Mouse (Mus musculus) heart, postnatal 36 days (tissue): ENCODE results near the gene Rpap2. TPM values are rescaled to one million over a fixed set of nuclear protein-coding genes. Genes with fewer than 3 reads are reported as not detected.

ENCODE experiments used
- DNase-seq, 2 experiments: peaks; one replicate each; pipeline ENCODE4 v3.0.0; 2021 to 2022
- intact Hi-C: fragments of 180-260 bp; cut with DNase I; formaldehyde crosslinking; loops from one replicate; pipeline ENCODE4 v1.15.1; 2025
- total RNA-seq, 2 experiments: library from RNA; stranded (reverse); gene quantifications; 2 replicates each; pipeline ENCODE4 v1.2.3; 2021

Gene Rpap2
- total RNA-seq, 2 experiments from 2014 or later: 8.4 to 10.2 TPM

DNA sequence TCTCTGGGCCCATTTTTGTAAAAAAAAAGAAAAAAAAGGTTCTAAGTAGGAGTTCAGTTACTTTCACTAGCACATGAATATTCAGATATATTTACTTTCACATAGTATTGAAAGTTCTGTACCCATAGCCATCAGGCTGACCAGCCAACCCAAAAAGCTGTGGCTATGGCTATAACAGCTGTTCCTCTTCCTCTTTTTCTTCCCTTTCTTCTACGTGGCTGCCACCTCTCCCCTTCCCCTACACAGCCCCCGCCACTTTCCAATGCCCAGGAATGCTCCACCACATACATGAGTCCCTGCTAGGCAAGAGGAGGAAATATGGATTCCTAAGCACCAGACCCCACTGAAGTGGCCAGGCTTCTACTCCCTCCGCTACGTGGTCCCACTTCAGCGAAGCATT, 84.1 kb downstream of the Rpap2 start:
- intact Hi-C loops: no loop called here
- DNase-seq: no peak

DNA sequence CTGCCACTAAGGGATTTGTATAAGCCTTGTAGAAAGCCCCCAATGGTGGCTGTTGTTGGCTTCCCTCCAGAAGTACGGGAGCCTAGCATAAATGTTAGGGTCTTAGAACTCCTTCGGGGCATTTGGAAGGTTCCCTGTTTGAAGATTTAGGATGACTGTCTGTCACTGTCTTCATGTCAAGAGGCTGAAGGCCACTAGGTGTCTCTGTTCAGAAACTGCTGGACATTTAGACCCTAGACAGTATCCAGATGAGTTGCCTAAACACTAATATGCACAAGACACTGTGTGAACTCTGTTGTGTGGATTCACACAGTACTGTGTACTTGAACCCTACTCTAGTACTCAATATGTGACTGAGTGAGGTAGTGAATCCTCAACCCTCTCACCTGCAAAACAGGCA, 87.2 kb downstream of the Rpap2 start:
- DNase-seq: no peak
- intact Hi-C loops: loop anchor here (2.0 kb wide), 1 partner anchor 206 kb away; no protein-coding TSS in a partner anchor

DNA sequence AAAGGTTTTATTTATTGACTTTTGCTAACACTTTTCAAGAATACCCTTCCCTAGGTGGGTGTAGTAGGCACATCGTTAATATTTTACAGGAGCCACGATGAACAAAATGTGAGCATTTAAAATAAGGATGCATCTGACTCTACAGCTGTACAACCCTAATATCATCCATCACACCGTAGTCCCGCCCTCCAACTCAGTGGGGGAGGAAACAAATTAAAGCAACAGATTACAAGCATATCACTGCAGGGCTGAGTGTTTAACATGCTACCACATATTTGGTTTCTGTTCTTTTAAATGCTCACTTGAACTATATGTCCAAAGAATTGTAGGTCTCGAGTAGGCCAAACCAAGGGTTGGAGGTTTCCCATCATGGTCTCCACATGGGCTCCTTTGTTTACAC, 90.0 kb downstream of the Rpap2 start:
- intact Hi-C loops: no loop called here
- DNase-seq: no peak

DNA sequence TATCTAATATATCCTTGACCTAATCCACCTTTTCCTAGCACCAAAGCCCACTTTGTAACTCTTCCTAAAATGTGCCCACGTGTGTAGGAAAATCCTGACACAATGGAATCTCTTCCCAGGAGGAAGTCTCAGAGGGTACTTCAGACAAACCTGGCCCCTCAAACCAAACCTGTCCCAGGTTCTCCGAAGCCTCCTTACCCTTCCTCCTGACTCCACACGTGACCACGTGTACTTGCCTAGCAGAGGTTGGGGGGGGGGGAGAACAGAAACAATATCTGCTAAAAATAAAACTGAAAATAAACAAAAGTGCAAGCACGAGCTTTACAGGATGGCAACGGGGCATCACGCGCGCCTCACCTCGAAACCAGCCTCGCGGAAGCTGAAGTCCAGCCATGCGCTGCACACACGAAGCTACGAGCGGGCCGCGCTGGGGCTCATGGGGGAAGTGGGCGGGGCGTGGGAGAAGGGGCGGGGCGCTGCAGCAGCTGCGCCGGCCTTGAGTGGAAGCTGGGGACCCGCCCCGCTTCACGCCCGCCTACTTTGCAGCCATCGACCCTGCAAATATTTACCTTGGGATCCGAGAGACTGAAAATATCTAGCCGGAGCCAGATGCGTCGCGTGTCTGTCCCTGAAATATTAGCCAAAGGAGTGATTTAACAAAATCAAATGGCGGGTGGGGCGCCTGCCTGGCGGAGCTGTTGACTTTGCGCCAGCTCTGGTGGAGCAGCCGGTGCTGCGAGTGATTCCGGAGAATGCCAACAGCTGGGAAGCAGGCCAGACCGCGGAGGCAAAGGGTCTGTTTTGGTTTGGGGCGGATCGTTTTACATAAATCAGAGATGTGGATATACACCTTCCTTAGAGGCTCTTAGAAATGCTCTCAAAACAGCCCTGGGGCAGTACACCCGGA, 90.7 kb downstream of the Rpap2 start:
- intact Hi-C loops: no loop called here
- peak; percentile 50 to 56 for DNase-seq

DNA sequence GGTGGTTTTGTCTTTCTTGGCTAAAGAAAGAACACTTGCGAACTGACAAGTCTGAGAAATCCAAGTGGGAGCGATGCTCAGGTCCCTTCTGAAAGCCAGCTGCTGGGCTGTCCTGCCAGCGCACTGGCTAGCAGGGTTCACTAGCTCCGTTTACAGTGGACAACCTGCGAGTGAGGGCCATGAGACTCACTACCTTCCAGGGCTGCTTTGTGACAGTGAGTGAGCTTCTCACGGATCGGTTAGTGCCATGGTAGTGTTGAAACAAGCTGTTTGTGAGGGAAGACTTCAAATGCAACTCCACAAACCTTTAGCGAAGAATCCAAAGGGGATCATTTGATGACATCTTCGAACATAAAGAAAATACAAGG, 91.3 kb downstream of the Rpap2 start:
- DNase-seq: peak in 1 of 2 experiments; percentile 4
- intact Hi-C loops: no loop called here

DNA sequence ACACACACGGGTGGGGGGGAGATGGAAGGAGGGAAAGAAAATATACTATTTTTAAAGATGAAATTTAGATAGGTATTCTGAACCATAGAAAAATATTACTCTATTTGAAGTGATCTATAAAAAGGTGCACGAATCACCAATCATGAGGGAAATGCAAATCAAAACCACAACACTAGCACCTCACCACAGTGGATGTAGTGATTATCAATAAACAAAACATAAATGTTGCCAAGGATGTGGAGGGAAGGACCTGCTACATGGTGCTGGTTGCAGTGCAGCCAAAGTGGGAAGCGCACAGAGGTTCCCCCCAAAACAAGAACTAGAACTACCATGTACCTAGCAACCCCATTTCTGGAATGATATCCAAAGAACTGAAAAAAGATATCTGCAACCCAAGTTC, 97.8 kb downstream of the Rpap2 start:
- intact Hi-C loops: no loop called here
- DNase-seq: no peak

DNA sequence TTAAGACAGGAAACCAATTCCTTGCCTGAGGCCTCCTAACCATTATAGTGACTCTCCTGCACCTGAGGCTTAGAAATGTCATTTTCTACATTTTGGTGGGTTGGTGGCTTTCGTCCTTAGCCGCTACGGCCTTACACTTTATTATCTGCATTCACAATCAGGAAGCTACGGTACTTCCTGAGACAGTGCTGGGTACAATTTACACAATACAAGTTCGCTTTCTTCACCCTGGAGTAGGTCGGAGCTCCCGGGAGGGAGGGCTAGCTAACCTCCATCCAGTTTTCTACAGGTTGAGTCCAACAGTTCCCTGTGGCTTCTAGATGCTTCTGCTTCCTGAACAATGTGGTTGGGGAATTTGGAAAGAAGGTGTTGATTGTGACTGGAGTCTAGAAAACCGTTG, 101.7 kb downstream of the Rpap2 start:
- no peak for DNase-seq
- intact Hi-C loops: no loop called here

DNA sequence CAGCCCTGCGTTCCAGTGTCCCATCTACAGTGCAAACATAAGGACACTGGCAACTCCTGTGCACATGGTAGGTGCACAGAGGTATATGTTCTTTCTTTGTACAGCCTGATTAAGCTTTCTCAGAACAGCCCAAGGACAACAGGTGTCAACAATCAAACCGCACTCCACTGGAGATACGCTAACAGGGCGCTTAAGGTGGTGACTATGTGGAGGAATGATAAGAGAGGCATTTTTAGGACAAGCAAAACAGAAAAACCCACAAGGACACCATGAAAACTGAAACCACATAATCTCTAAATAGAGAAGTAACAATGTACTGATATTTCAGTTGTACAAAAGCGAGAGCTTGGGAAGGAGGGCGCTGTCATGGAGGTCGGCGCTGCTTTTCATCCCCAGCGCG, 103.7 kb downstream of the Rpap2 start:
- intact Hi-C loops: no loop called here
- DNase-seq: no peak

DNA sequence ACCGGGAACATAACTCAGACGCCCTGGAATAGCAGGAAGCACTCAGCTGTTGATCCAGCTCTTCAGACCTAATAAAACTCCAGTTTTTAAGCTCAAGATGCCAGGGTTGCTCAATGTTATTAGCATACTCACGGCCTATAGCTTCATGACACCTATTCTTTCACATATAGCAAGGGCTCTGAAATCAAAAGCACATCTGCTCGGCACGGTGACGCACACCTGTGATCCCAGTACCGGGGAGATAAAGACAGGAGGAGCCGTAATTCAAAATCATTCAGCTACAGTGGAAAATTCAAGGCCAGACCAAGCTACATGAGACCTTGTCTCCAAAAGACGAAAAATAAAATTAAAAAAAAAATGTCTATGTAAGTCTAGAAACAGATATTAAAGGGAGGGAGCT, 104.5 kb downstream of the Rpap2 start:
- DNase-seq: no peak
- intact Hi-C loops: no loop called here

DNA sequence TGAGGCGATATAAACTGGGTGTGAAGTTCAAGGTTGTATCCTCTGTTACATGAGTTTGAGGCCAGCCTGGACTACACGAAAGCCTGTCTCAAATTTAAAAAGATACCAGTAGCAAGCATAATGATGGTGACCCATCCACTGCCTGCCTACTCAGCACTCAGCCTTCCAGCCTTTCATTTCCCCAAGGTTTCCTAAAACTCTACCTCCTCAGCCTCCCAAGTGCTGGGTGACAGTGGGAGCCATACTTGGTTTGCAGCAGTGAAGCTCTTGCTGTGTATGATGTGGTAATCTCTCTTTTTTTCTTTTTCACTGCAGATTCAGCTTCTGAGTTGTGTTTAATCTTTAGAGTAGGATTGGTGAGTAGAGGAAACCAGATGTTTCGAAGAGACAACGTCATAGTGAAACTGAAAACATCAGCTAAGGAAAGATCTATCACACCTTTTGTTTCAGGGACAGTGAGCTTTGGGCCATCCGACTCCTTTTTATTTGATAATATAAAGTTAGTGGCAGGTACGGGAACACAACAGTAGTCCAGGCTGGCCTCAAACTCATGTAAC, 106.1 kb downstream of the Rpap2 start:
- intact Hi-C loops: no loop called here
- DNase-seq: no peak

DNA sequence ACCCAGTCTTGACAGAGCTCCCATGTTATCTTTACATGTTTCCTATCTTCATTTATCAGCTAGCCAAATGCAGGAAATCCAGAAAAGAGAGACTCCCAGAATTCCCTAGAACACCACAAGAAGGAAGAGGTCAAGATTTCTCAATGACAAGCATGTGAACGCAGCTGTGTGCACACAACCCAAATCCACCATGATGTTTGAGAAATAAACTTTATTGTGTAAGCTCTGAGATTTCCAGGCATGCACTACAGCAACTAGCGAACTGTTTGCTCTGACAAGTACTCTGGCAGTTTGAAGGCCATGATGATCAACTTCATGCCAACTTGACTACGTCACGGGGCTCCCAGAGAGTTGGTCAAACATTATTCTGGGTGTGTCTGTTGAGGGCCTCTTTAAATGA, 108.6 kb downstream of the Rpap2 start:
- intact Hi-C loops: no loop called here
- no peak for DNase-seq

DNA sequence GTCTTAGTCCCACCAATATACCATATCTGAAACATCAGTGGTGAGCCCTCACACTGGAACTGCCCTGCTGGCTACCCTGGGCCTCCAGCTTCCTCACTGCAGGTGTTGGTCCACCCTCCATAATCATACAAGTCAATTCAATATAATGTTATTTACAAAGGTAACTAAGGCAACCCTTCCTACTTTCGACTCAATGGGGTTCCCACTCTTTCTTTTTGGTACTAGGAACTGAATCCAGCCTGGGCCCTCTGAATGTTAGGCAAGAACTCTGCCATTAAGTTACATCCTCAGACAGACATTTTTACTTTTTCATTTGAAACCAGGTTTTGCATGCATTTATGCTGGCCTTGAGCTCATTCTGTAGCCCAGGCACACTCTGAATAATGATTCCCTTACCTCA, 109.1 kb downstream of the Rpap2 start:
- no peak for DNase-seq
- intact Hi-C loops: no loop called here

DNA sequence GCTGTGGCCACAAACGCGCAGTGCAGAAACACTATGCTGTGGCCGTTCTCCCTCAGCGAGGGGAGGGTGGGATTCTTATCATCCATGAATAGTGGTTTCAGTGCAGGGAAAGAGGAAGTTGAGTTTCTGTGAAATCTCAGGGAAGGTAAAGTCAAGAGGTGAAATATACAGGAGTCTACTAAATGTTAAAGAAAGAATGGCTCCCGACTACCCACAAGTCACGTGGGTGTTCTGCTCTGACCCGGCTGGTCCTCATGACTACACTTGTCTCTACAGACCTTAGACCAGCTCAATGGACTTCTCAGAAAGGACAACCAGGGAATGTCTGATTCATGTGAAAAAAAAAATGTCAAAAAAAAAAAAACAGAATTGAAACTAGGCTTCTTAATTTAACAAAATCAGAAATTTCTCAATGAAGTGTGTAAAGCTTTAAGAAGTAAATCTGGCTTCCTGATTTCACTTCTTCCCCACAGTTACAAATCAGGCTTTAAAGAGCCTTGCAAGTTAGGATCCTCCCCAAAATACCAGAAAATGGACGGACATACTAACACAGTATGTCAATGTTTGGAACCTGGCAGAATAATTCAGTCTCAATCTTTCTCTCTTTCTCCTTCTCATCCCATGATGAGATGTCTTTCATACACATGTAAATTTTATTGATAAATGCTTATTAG, 111.1 kb downstream of the Rpap2 start:
- intact Hi-C loops: no loop called here
- DNase-seq: no peak

Other genes starting within 250 kb of the Rpap2 start
- under 1 TPM; 0.31 to 0.33 TPM for gene Ephx4, start 194.6 kb upstream of the Rpap2 start, total RNA-seq
- gene Lpcat2b, start 165.8 kb upstream of the Rpap2 start, total RNA-seq: not detected
- gene Btbd8, start 159.4 kb upstream of the Rpap2 start, total RNA-seq: 1 to 10 TPM; 4.5 to 6.2 TPM
- gene Gm42669, start 89.8 kb upstream of the Rpap2 start, total RNA-seq: under 1 TPM in 1 of 2 experiments, not detected in 1; 0.17 TPM
- gene 1700028K03Rik, start 62.7 kb upstream of the Rpap2 start, total RNA-seq: not detected
- 1 to 10 TPM; 3.6 to 4.6 TPM for gene Glmn, start 515 bp downstream of the Rpap2 start, total RNA-seq
- not detected for gene Gfi1, start 128.7 kb downstream of the Rpap2 start, total RNA-seq
- gene Ube2d2b, start 232.7 kb downstream of the Rpap2 start, total RNA-seq: not detected